Mouse (Mus musculus): ENCODE results near the gene Sarnp. TPM values are rescaled to one million over a fixed set of nuclear protein-coding genes. Genes with fewer than 3 reads are reported as not detected.
A peak's percentile ranks its signal among the peaks of the same experiment; 100 is the strongest.

Sarnp gene
- polyA plus RNA-seq, 1 experiment: 9.9 TPM

DNA sequence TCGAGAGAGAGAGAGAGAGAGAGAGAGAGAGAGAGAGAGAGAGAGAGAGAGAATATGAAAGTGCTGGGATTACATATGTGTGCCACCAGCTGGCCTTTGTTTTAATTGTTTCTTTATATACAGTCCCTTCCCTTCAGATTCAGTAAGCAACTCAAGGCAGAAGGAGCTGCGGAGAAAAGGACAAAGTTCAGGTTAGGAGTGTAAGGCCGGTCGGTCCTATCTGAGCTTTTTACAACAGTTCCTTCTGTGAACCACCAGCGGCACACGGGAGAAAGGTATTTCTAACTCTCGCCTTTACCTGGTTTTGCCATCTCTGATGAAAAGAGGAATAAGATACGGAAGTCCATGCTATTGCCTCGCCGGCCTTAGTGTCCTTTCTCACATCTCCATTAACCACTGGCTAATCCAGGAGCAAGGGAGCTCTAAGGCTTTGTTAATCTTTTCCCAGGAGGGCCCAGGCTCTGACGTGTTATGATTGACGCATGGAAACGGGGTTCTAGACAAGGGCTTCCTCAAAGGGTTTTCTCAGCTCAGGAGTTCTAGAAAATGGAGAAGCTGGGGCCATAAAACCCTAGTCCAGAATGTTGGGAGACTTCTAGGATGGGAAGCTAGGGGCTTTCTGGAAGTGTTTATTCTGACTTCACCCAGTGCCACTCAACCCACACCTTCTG, 91.8 kb downstream of the Sarnp start:
- peak overlapping the region; percentile 65 for H3K4me3 ChIP-seq (replicated peaks; ENCODE audit: extremely low read depth, low read depth, low read length)

DNA sequence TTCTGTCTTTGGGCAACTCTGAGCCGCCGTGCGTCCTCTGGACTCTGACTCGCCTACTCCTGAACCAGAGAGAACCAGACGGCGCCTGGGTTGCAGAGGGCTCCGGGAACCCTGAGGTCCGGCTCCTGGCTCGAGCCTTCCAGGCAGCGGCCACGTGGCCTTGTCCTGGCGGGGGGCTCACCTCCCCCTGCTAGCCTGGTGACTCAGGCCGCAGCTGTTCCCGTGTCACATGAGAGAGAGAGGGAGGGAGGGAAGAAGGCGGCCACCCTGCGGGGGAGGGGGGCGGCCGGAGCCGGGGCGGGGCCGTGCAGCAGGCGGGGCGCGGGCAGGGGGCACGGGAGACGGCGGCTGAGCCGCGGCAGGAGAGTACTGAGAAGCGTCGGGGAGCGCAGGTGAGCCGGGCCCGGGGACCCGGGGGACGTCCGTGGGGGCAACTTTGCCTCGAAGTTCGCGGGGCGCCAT, 92.5 kb downstream of the Sarnp start:
- Histone ChIP-seq H3K4me3 (replicated peaks; ENCODE audit: extremely low read depth, low read depth, low read length) (peak overlapping the region; percentile 65), H3K4me1 (ENCODE audit: control insufficient read depth, insufficient read depth, low read length) (no peaks in the 10 kb centered on the region)
- 3% methylated on average over 36 of the region's 41 CpGs for WGBS
- DNase-seq: peak; percentile 81
- TF ChIP-seq CTCF (IDR thresholded peaks at IDR 0.05; ENCODE audit: insufficient read depth, low read length) (no peak), POLR2A (IDR thresholded peaks at IDR 0.05; ENCODE audit: borderline replicate concordance, extremely low read depth, low read depth, low read length) (peak; percentile 51)

More for the DNA sequence above, 91.8 kb downstream of the Sarnp start:
- H3K4me1 ChIP-seq (ENCODE audit: control insufficient read depth, insufficient read depth, low read length): no peaks in the 10 kb centered on the region
- TF ChIP-seq CTCF (IDR thresholded peaks at IDR 0.05; ENCODE audit: insufficient read depth, low read length) (no peak), POLR2A (IDR thresholded peaks at IDR 0.05; ENCODE audit: borderline replicate concordance, extremely low read depth, low read depth, low read length) (no peak)
- no peak for DNase-seq
- 67% methylated on average over 13 of the region's 13 CpGs for WGBS

GRCm38 (mm10) chr10:128910066-128910841, 93.1 kb downstream of the Sarnp start:
- DNase-seq: peak; percentile 54
- 2% methylated on average over 65 of the region's 66 CpGs for WGBS
- Histone ChIP-seq H3K4me3 (replicated peaks; ENCODE audit: extremely low read depth, low read depth, low read length) (peak overlapping the region; percentile 65), H3K4me1 (ENCODE audit: control insufficient read depth, insufficient read depth, low read length) (no peaks in the 10 kb centered on the region)
- TF ChIP-seq POLR2A (IDR thresholded peaks at IDR 0.05; ENCODE audit: borderline replicate concordance, extremely low read depth, low read depth, low read length): no peak
- TF ChIP-seq CTCF (IDR thresholded peaks at IDR 0.05; ENCODE audit: insufficient read depth, low read length): no peak

GRCm38 (mm10) chr10:128911430-128911829, 94.3 kb downstream of the Sarnp start:
- no peak for TF ChIP-seq POLR2A (IDR thresholded peaks at IDR 0.05; ENCODE audit: borderline replicate concordance, extremely low read depth, low read depth, low read length)
- no peak for TF ChIP-seq CTCF (IDR thresholded peaks at IDR 0.05; ENCODE audit: insufficient read depth, low read length)
- H3K4me1 ChIP-seq (ENCODE audit: control insufficient read depth, insufficient read depth, low read length): no peaks in the 10 kb centered on the region
- DNase-seq: no peak
- no peak overlapping the region for H3K4me3 ChIP-seq (replicated peaks; ENCODE audit: extremely low read depth, low read depth, low read length)
- 79% methylated on average over 6 of the region's 6 CpGs for WGBS

GRCm38 (mm10) chr10:128912268-128912667, 95.1 kb downstream of the Sarnp start:
- WGBS: 83% methylated on average over 4 of the region's 4 CpGs
- TF ChIP-seq CTCF (IDR thresholded peaks at IDR 0.05; ENCODE audit: insufficient read depth, low read length): no peak
- TF ChIP-seq POLR2A (IDR thresholded peaks at IDR 0.05; ENCODE audit: borderline replicate concordance, extremely low read depth, low read depth, low read length): no peak
- no peaks in the 10 kb centered on the region for H3K4me1 ChIP-seq (ENCODE audit: control insufficient read depth, insufficient read depth, low read length)
- DNase-seq: no peak
- H3K4me3 ChIP-seq (replicated peaks; ENCODE audit: extremely low read depth, low read depth, low read length): no peak overlapping the region

GRCm38 (mm10) chr10:128912791-128913190, 95.7 kb downstream of the Sarnp start:
- Histone ChIP-seq H3K4me1 (ENCODE audit: control insufficient read depth, insufficient read depth, low read length) (no peaks in the 10 kb centered on the region), H3K4me3 (replicated peaks; ENCODE audit: extremely low read depth, low read depth, low read length) (no peak overlapping the region)
- TF ChIP-seq POLR2A (IDR thresholded peaks at IDR 0.05; ENCODE audit: borderline replicate concordance, extremely low read depth, low read depth, low read length): no peak
- no peak for TF ChIP-seq CTCF (IDR thresholded peaks at IDR 0.05; ENCODE audit: insufficient read depth, low read length)
- WGBS: 70% methylated on average over 4 of the region's 4 CpGs
- DNase-seq: no peak

DNA sequence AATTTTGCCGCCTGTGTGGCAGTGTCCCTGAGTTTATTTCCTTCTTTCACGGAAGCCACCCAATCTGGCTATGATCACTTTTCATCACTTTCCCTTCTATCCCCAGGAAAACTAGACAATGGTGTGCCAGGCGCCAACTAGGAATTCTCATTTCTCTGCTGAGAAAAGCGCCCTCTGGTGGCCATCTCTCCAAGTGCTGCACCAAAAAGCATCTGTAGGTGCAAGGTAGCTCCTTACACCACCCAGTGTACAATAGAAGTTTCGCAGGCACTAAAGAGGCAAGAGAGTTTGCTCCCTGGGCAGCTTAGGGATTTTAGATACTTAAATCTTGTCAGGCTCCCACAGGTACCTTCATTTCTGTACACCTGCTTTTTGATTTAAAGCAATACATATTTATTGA, 96.1 kb downstream of the Sarnp start:
- H3K4me3 ChIP-seq (replicated peaks; ENCODE audit: extremely low read depth, low read depth, low read length): no peak overlapping the region
- H3K4me1 ChIP-seq (ENCODE audit: control insufficient read depth, insufficient read depth, low read length): no peaks in the 10 kb centered on the region
- TF ChIP-seq CTCF (IDR thresholded peaks at IDR 0.05; ENCODE audit: insufficient read depth, low read length): peak; percentile 87
- TF ChIP-seq POLR2A (IDR thresholded peaks at IDR 0.05; ENCODE audit: borderline replicate concordance, extremely low read depth, low read depth, low read length): no peak
- DNase-seq: peak; percentile 85
- WGBS: 3% methylated on average over 5 of the region's 5 CpGs

DNA sequence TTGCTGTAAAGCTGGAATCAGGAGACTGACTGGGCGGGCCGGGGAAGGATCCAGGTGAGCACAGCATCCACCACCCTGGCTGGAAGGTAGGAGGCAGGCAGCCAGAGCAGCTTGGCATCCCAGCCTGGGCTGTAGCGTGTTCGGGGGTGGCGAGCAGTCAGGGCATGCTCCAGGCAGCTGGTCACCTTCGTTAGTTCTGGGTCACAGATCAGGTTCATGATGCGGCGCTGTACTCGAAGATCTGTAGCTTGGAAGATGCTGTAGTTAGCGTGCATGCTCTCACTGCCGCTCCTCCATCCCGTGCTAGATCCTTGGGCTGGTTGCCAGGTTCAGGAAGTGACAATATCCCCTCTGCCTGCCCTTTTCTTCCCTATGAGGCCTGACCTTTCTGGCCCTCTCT, 96.6 kb downstream of the Sarnp start:
- no peak for DNase-seq
- Histone ChIP-seq H3K4me3 (replicated peaks; ENCODE audit: extremely low read depth, low read depth, low read length) (no peak overlapping the region), H3K4me1 (ENCODE audit: control insufficient read depth, insufficient read depth, low read length) (no peaks in the 10 kb centered on the region)
- WGBS: 84% methylated on average over 12 of the region's 12 CpGs
- TF ChIP-seq CTCF (IDR thresholded peaks at IDR 0.05; ENCODE audit: insufficient read depth, low read length): no peak
- 0 out of 2 replicates have a peak, but pooled peaks have one; percentile 20 for TF ChIP-seq POLR2A (IDR thresholded peaks at IDR 0.05; ENCODE audit: borderline replicate concordance, extremely low read depth, low read depth, low read length)

DNA sequence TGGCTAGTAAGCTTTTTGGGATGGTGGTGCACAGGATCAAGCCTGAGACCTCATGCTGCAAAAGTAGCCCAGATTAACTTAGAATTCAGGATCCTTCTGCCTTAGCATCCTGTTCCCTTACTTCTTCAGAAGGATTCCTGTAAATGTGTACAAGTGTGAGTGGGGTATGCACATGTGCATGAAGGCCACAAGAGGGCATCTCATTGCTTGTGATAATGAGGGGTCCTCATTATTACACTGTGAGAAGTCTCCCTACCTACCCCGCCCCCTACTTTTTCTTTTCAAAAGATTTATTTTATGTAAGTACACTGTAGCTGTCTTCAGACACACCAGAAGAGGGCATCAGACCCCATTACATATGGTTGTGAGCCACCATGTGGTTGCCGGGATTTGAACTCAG, 98.4 kb downstream of the Sarnp start:
- DNase-seq: no peak
- WGBS: 93% methylated on average over 2 of the region's 2 CpGs
- TF ChIP-seq CTCF (IDR thresholded peaks at IDR 0.05; ENCODE audit: insufficient read depth, low read length) (no peak), POLR2A (IDR thresholded peaks at IDR 0.05; ENCODE audit: borderline replicate concordance, extremely low read depth, low read depth, low read length) (no peak)
- Histone ChIP-seq H3K4me3 (replicated peaks; ENCODE audit: extremely low read depth, low read depth, low read length) (no peak overlapping the region), H3K4me1 (ENCODE audit: control insufficient read depth, insufficient read depth, low read length) (no peaks in the 10 kb centered on the region)

All from lung, adult 2 months (tissue).